Mouse (Mus musculus): ENCODE results near the gene Rfx8. TPM values are rescaled to one million over a fixed set of nuclear protein-coding genes. Genes with fewer than 3 reads are reported as not detected.

Gene Rfx8
- polyA plus RNA-seq, 1 experiment, result 0.22 TPM

DNA sequence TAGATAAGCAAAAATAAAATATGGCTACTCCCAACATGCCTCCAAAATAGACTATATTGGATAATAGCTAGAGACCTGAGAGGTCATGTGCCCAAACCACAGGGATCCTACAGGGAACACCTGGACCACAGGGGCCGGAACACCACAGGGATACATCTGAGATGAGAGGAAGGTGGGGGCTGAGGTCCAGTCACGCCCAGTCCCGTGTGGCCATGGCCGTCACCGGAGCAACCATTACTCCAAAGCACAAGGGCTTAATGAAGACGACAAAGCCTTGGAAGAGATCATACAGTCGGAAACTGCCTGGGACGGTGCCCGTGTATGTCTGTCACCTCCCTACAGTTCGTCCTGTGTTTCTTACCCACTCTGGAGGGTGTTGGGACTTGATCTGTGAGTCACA, 13.1 kb upstream of the Rfx8 start:
- DNase-seq (ENCODE audit: low read depth), result no peak
- no peak for TF ChIP-seq POLR2A (IDR thresholded peaks at IDR 0.05; ENCODE audit: borderline replicate concordance, extremely low read depth, insufficient read depth, insufficient read length, poor library complexity, severe bottlenecking)
- no peak for TF ChIP-seq CTCF (IDR thresholded peaks at IDR 0.05; ENCODE audit: borderline replicate concordance, extremely low read depth, insufficient read depth, insufficient read length)

DNA sequence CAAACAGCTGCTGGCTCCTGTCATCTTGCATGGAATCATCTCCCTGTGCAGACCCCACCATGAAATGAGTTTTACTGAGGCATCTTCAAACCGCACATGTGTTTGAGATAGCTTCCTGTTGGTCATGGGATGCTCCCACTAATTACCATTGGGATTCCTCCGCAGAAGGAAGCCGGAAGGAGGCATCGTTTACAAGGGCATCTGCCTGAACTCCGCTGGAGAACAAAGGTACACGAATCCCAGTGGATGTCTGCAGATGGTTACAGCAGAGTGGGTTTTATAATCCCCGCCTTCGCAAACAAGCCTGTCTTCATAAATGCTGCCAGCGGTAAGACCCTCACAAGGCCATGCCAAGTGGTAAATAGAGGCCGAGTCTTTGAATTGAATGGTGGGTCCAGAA, 11.3 kb upstream of the Rfx8 start:
- no peak for TF ChIP-seq POLR2A (IDR thresholded peaks at IDR 0.05; ENCODE audit: borderline replicate concordance, extremely low read depth, insufficient read depth, insufficient read length, poor library complexity, severe bottlenecking)
- no peak for TF ChIP-seq CTCF (IDR thresholded peaks at IDR 0.05; ENCODE audit: borderline replicate concordance, extremely low read depth, insufficient read depth, insufficient read length)
- DNase-seq (ENCODE audit: low read depth), result peak; percentile 61

DNA sequence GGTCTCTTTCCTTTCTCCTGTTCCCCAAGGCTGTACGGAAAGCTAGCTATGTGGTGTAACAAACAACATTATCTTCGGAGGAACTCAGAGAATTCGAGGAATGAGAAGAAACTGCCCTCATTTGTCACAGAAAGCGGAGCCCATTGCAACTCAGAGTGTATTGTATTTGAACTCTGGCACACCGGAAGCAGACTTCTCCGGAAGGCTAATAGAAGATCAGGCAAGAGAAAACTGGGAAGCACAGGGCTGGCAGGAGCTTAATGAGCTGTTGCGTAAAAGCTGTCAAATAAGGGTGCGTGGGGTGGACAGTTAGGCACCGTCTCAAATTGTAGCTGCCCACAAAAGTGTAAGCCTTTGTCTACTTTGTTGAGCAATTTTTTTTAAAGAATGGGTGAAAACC, 10.7 kb upstream of the Rfx8 start:
- TF ChIP-seq CTCF (IDR thresholded peaks at IDR 0.05; ENCODE audit: borderline replicate concordance, extremely low read depth, insufficient read depth, insufficient read length) (no peak), POLR2A (IDR thresholded peaks at IDR 0.05; ENCODE audit: borderline replicate concordance, extremely low read depth, insufficient read depth, insufficient read length, poor library complexity, severe bottlenecking) (no peak)
- DNase-seq (ENCODE audit: low read depth), result peak; percentile 26

DNA sequence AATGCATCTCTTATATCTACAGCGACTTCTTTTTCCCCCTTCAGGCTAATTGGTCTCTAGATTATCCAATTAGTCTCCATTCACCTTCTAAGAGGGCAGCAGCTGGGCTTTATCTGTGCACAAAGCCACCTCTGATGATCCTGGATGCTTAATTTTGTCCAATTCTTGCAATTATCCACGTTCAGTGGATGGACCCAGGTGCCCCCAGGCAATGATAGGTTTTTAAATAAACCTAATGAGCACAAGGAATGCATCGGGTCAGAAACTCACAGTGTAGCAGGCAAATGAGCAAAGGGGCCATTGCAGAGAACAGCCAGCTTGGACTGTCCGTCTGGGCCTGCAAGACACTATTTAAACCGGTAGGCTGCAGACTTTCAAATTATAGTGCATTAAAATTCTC, 10.1 kb upstream of the Rfx8 start:
- peak; percentile 73 for DNase-seq (ENCODE audit: low read depth)
- TF ChIP-seq CTCF (IDR thresholded peaks at IDR 0.05; ENCODE audit: borderline replicate concordance, extremely low read depth, insufficient read depth, insufficient read length) (no peak), POLR2A (IDR thresholded peaks at IDR 0.05; ENCODE audit: borderline replicate concordance, extremely low read depth, insufficient read depth, insufficient read length, poor library complexity, severe bottlenecking) (no peak)

DNA sequence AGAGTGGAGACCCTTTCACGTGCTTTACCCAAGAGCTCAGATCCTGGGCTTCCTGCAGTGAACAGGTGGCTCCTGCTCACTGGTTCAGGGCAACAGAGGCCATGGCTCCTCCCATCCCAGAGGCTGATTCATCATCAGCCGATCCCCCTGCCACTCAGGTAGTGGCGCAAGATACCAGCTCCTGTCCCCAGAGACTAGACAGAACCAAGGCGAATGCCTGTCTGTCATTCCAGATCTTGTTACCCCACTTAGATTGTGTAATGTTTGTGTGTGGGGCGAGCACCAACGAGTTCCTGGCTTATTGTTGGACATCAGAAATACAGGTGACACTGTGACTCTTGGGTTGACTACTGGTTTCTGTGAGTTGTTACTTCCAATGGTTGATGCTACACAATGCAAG, 9.1 kb upstream of the Rfx8 start:
- no peak for TF ChIP-seq POLR2A (IDR thresholded peaks at IDR 0.05; ENCODE audit: borderline replicate concordance, extremely low read depth, insufficient read depth, insufficient read length, poor library complexity, severe bottlenecking)
- no peak for TF ChIP-seq CTCF (IDR thresholded peaks at IDR 0.05; ENCODE audit: borderline replicate concordance, extremely low read depth, insufficient read depth, insufficient read length)

DNA sequence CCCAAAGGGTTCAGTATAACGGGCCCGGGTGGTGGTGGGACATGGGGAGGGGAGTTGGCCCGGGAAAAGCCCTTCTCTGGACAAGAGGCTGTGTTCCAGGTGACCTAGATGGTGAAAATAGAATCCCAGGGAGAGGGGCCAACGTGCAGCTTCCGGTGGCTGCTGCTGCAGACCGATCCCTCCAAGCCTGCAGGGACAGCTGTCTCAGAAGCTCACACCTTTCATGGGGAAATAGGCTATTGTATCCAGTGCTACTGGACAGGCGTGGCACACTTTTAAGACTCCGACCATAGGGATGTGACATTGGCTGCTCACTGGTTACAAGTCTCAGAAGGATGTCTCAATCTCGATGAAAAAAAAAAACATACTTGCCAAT, 542 bp upstream of the Rfx8 start:
- peak; percentile 27 for DNase-seq (ENCODE audit: low read depth)

More for the DNA sequence above, 9.1 kb upstream of the Rfx8 start:
- no peak for DNase-seq (ENCODE audit: low read depth)

DNA sequence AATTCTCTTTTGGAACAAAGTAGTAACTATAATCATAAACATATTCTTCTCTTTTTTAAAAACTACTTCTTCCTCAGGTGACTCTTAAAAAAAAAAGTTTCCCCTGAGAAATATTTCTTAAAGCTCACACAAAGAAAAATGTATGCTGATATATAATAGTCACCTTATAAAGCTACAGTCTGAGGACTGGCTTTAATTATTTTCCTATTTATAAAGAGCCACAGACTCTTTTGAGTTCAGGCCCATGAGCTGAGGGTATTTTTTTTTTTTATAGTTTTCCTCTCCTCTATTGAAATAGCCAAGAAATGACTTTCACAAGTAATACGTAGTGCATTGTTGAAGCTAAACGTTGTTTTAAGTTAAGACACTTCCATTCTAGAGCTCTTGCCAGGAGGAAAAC, 611 bp downstream of the Rfx8 start:
- DNase-seq (ENCODE audit: low read depth), result no peak

More for the DNA sequence above, 542 bp upstream of the Rfx8 start:
- TF ChIP-seq CTCF (IDR thresholded peaks at IDR 0.05; ENCODE audit: borderline replicate concordance, extremely low read depth, insufficient read depth, insufficient read length) (no peak), POLR2A (IDR thresholded peaks at IDR 0.05; ENCODE audit: borderline replicate concordance, extremely low read depth, insufficient read depth, insufficient read length, poor library complexity, severe bottlenecking) (no peak)

DNA sequence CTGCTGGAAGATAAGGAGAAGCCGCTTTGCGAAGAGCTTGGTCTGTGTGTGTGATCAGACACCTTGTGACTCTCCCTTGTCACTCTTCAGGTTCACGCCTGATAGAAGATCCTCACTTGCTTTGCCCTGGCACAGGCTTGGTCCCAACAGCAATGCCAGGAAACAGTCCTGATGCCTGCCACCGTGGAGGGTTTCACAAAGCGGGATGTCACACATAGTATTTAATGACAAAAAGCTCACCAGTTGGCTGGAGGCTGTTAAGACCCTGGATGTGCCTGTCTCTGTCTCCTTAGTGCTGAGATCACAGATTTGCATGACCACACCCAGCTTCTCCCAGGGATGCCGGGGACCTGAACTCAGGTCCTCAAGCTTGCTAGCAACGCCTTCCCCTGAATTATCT, 5.2 kb downstream of the Rfx8 start:
- TF ChIP-seq CTCF (IDR thresholded peaks at IDR 0.05; ENCODE audit: borderline replicate concordance, extremely low read depth, insufficient read depth, insufficient read length) (no peak), POLR2A (IDR thresholded peaks at IDR 0.05; ENCODE audit: borderline replicate concordance, extremely low read depth, insufficient read depth, insufficient read length, poor library complexity, severe bottlenecking) (no peak)
- DNase-seq (ENCODE audit: low read depth), result no peak

More for the DNA sequence above, 611 bp downstream of the Rfx8 start:
- TF ChIP-seq POLR2A (IDR thresholded peaks at IDR 0.05; ENCODE audit: borderline replicate concordance, extremely low read depth, insufficient read depth, insufficient read length, poor library complexity, severe bottlenecking) (no peak), CTCF (IDR thresholded peaks at IDR 0.05; ENCODE audit: borderline replicate concordance, extremely low read depth, insufficient read depth, insufficient read length) (no peak)

DNA sequence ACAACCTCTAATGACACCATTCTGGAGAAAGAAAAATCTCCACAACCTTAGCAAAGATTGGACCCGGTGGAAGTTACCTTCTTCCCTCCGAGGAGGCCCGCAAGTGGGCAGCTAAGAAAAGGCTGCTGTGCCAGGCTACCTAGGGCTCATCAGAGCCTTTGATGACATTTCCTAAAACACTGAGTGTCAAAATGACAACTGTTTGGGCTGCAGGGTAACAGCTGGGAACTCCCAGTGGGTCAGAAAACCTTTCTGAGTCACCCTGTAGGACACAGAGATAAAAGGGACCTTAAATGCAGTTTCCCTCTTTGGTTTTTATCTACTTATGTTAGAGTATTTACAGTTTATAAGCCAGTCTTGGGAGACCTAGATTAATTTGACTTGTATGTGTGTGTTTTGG, 6.1 kb downstream of the Rfx8 start:
- no peak for DNase-seq (ENCODE audit: low read depth)
- TF ChIP-seq CTCF (IDR thresholded peaks at IDR 0.05; ENCODE audit: borderline replicate concordance, extremely low read depth, insufficient read depth, insufficient read length) (no peak), POLR2A (IDR thresholded peaks at IDR 0.05; ENCODE audit: borderline replicate concordance, extremely low read depth, insufficient read depth, insufficient read length, poor library complexity, severe bottlenecking) (no peak)

DNA sequence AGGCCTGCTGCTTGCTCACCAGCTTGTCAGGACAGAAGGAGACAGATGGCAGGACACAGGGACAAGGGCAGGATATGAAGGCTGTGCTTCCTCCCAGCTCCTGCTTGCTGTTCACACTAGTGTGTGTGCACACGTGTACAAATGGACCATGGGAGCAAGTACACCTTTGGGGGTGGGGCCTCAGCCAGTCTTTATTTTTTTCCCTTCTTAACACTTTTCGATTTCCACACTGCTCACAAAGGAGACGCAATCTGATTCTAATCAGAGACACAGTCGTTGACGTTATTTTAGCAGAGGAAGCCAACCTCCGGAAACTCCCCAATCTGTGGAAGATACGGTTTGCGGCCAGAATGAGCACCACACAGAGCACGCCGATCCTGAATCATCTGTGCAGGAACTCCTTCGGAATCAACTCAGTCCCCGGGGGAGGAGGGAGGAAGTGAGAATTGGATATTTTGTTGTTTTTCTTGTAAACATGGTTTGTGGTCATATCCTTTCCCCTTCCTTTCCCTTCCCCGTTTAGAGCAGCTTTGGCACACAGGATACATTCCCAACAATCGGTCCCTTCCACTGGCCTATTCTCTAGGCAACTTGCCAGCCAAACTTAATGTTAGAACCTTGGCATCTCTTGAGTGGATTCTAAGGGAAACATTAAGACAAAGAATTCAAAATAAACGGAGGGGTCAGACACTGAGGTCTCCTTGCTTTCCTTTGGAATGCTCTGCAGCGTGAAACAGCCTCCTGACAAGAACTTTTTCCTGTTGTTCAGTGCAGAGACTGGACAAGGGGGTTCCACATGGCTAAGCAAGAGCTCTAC, 6.7 kb downstream of the Rfx8 start:
- peak; percentile 78 for DNase-seq (ENCODE audit: low read depth)
- no peak for TF ChIP-seq POLR2A (IDR thresholded peaks at IDR 0.05; ENCODE audit: borderline replicate concordance, extremely low read depth, insufficient read depth, insufficient read length, poor library complexity, severe bottlenecking)
- TF ChIP-seq CTCF (IDR thresholded peaks at IDR 0.05; ENCODE audit: borderline replicate concordance, extremely low read depth, insufficient read depth, insufficient read length), result no peak

DNA sequence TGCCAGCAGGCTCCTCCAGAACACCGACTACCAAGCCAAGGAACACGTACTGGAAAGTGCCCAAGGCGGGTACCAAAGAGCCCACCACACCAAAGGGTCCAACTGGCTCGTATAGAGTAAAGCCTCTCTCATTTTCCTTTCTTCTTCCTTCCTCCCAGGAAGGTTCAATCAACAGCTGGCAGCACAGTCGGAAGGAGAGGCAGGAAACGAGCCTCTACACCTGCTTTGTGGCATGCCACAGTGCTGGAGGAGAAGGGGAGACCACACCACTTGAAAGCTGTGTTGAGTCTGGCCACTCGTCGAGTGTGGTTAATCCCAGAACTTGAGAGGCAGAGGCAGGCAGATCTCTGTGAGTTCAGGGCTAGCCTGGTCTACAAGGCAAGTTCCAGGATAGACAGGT, 7.5 kb downstream of the Rfx8 start:
- TF ChIP-seq CTCF (IDR thresholded peaks at IDR 0.05; ENCODE audit: borderline replicate concordance, extremely low read depth, insufficient read depth, insufficient read length), result no peak
- TF ChIP-seq POLR2A (IDR thresholded peaks at IDR 0.05; ENCODE audit: borderline replicate concordance, extremely low read depth, insufficient read depth, insufficient read length, poor library complexity, severe bottlenecking), result no peak
- no peak for DNase-seq (ENCODE audit: low read depth)

DNA sequence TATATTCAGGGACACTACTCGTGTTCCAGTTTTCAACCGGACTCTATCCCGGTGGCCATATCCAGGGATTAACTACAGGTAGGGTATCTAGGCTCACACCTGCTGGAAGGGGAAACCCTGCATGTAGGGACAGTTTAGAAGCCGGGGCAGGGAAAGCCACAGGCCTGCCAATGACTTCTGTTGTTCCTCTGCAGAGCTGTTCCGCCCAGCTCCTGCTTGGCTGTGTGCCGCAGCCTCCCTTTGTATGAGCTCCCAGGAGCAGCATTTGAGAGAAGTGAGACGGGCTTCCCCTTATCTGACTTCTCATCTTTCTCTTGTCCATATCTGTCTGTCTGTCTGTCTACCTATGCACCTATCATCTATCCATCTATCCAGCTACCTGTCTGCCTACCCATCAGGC, 8.5 kb downstream of the Rfx8 start:
- no peak for DNase-seq (ENCODE audit: low read depth)

More for the DNA sequence above, 8.5 kb downstream of the Rfx8 start:
- no peak for TF ChIP-seq CTCF (IDR thresholded peaks at IDR 0.05; ENCODE audit: borderline replicate concordance, extremely low read depth, insufficient read depth, insufficient read length)
- no peak for TF ChIP-seq POLR2A (IDR thresholded peaks at IDR 0.05; ENCODE audit: borderline replicate concordance, extremely low read depth, insufficient read depth, insufficient read length, poor library complexity, severe bottlenecking)

All from brain, embryonic 14.5 days (tissue).